Mouse (Mus musculus) thymus, adult 2 months (tissue): ENCODE data around the gene Panx3.

Experiments used
- CTCF ChIP-seq: fragments of 200-500 bp; IDR thresholded peaks from 2 replicates; pipeline ENCODE4 v1.5.1; 2012; ENCODE audit warnings: mild to moderate bottlenecking, control low read depth, low read length, moderate library complexity, borderline replicate concordance; ENCODE audit not compliant: control insufficient read depth, poor library complexity, insufficient read depth; ENCODE audit errors: extremely low read depth
- POLR2A ChIP-seq: fragments of 200-500 bp; IDR thresholded peaks from 2 replicates; pipeline ENCODE4 v1.6.1; 2012; ENCODE audit warnings: mild to moderate bottlenecking, low read length, control low read depth, moderate library complexity; ENCODE audit not compliant: control insufficient read depth, poor library complexity, insufficient read depth; ENCODE audit errors: extremely low read depth

- no peak for TF ChIP-seq CTCF
- TF ChIP-seq POLR2A = no peak
Measured at GRCm38 (mm10) chr9:37687941-37688303, 18.9 kb upstream of the Panx3 start.
